Mouse (Mus musculus) cortical plate, adult 2 months (tissue): ENCODE results near the gene Traf3ip2.

Experiments
- CTCF ChIP-seq: fragments of 200-500 bp; IDR thresholded peaks from 2 replicates; pipeline ENCODE4 v1.5.1; 2011; ENCODE audit warnings: mild to moderate bottlenecking, control low read depth, low read length; ENCODE audit not compliant: insufficient read depth; ENCODE audit errors: extremely low read depth
- POLR2A ChIP-seq: fragments of 200-500 bp; IDR thresholded peaks from 2 replicates; pipeline ENCODE4 v1.6.1; 2011; ENCODE audit warnings: mild to moderate bottlenecking, low read length, control low read depth; ENCODE audit not compliant: insufficient read depth; ENCODE audit errors: extremely low read depth

- no peak for TF ChIP-seq CTCF
- TF ChIP-seq POLR2A = no peak
Measured at GRCm38 (mm10) chr10:39674106-39674505, 61.4 kb downstream of the Traf3ip2 start.
